Mouse (Mus musculus) erythroblast, embryonic 14.5 days (primary cell): ENCODE results near the gene Pcna.

Experiments
- GATA1 ChIP-seq: IDR thresholded peaks from 2 replicates; pipeline ENCODE4 v1.6.1; 2012; ENCODE audit warnings: low read length, inconsistent platforms, mixed read lengths
- TAL1 ChIP-seq: IDR thresholded peaks from 3 replicates; pipeline ENCODE4 v1.6.1; 2012; ENCODE audit warnings: low read length, inconsistent platforms, mixed read lengths

GRCm38 (mm10) chr2:132247539-132248313 lies 5.4 kb downstream of the Pcna start, which contains the start of gene Tmem230:
- TF ChIP-seq TAL1: no peak
- no peak for TF ChIP-seq GATA1
